Mouse (Mus musculus) cerebellum, adult 2 months (tissue): Measurements from ENCODE around the gene Klhl29.

Experiments used
- CTCF ChIP-seq: fragments of 200-500 bp; IDR thresholded peaks from 2 replicates; pipeline ENCODE4 v1.5.1; 2011; ENCODE audit warnings: low read depth, mild to moderate bottlenecking, control low read depth, low read length, moderate library complexity, borderline replicate concordance; ENCODE audit not compliant: insufficient read depth
- POLR2A ChIP-seq: fragments of 200-500 bp; IDR thresholded peaks from 2 replicates; pipeline ENCODE4 v1.6.1; 2011; ENCODE audit warnings: low read length, control low read depth, borderline replicate concordance; ENCODE audit not compliant: insufficient read depth

DNA sequence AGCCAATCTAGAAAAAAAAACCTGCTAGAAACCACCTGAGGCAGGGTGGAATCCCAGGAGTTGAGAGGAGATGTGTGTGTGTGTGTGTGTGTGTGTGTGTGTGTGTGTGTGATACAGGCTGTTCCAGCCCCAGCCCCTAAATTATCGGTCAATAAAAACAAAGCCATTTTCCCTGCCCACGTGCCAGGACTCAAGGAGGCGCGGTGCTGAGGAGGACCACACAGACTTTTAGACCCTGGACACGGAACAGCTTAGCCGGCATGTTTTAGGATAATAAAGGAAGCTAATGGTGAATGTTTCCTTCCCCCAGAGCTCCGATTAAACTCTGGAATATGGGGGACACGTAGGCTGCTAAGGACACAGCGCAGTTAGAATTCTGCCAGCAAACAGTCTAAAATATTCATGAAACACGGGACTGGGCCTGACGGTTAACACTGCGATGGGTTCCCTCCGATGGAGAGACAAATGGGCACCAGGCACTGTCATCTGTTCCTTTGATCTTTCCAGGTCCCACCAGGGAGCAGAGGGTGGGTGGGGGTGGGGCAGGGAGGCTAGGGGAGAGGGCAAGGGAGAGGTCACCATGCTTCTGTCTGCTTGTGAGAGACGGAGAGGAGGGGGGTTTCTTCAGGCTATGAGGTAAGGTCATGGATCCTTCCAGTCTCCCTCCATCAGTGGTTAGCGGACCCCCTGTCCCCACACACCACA, 185.9 kb downstream of the Klhl29 start:
- TF ChIP-seq CTCF, result no peak
- TF ChIP-seq POLR2A, result no peak
